Mouse (Mus musculus) lung, postnatal 0 days (tissue): ENCODE measurements around the gene Mfap2. TPM values are rescaled to one million over a fixed set of nuclear protein-coding genes. Genes with fewer than 3 reads are reported as not detected.

Source experiments
- ATAC-seq: fragments of 200-750 bp; cut with Nextera tagmentation; 2 replicates; pipeline ENCODE4 v1.8.0; 2017; ENCODE audit warnings: moderate library complexity
- DNase-seq: peaks from one replicate; pipeline ENCODE4 v3.0.0-alpha.2; 2016; ENCODE audit warnings: low spot score
- H3K27ac ChIP-seq: fragments of 300-500 bp; sonication (generic); 2 replicates; pipeline ENCODE4 v1.5.1; 2014; ENCODE audit warnings: antibody characterized with exemption, mild to moderate bottlenecking, low read length, mixed read lengths
- H3K27me3 ChIP-seq: fragments of 300-500 bp; sonication (generic); replicated peaks from 2 replicates; pipeline ENCODE4 v1.6.1; 2014; ENCODE audit warnings: low read length, mixed read lengths; ENCODE audit not compliant: insufficient read depth
- H3K36me3 ChIP-seq: fragments of 300-500 bp; sonication (generic); 2 replicates; pipeline ENCODE4 v1.6.1; 2014; ENCODE audit warnings: low read length, mixed read lengths; ENCODE audit not compliant: insufficient read depth
- H3K4me1 ChIP-seq: fragments of 300-500 bp; sonication (generic); 2 replicates; pipeline ENCODE4 v1.6.1; 2014; ENCODE audit warnings: antibody characterized with exemption, low read depth, low read length, mixed read lengths; ENCODE audit not compliant: insufficient read depth
- H3K4me2 ChIP-seq: fragments of 300-500 bp; sonication (generic); replicated peaks from 2 replicates; pipeline ENCODE4 v1.6.1; 2014; ENCODE audit warnings: low read depth, mild to moderate bottlenecking, low read length, moderate library complexity, mixed read lengths
- H3K4me3 ChIP-seq: fragments of 300-500 bp; sonication (generic); 2 replicates; pipeline ENCODE4 v1.5.1; 2014; ENCODE audit warnings: low read depth, low read length
- H3K9ac ChIP-seq: fragments of 300-500 bp; sonication (generic); replicated peaks from 2 replicates; pipeline ENCODE4 v1.6.1; 2014; ENCODE audit warnings: low read depth, mild to moderate bottlenecking
- H3K9me3 ChIP-seq: fragments of 300-500 bp; sonication (generic); 2 replicates; pipeline ENCODE4 v1.6.1; 2016; ENCODE audit warnings: low read length, mixed read lengths
- CTCF ChIP-seq: IDR thresholded peaks from 2 replicates; pipeline ENCODE4 v1.5.1; 2016; ENCODE audit warnings: antibody characterized with exemption, mild to moderate bottlenecking
- EP300 ChIP-seq: IDR thresholded peaks from 2 replicates; pipeline ENCODE4 v1.6.1; 2016; ENCODE audit warnings: antibody characterized with exemption, mild to moderate bottlenecking, control low read depth
- WGBS: fragments of 180-500 bp; shearing (Covaris S2); extraction: QIAGEN DNeasy Blood & Tissue Kit; methylation state at CpG from one replicate; pipeline ENCODE4 v1.1.7; 2014; 5-methylcytosine and 5-hydroxymethylcytosine counted together
- polyA plus RNA-seq: library from polyadenylated mRNA; unstranded; fragments of >200 nt; fragmentation: Nextera tagmentation; extraction: Ambion mirVana; gene quantifications from 2 replicates; pipeline ENCODE4 v1.2.1, GENCODE M21; 2015

Gene Mfap2
- polyA plus RNA-seq, 1 experiment from 2014 or later = 422 TPM

GRCm38 (mm10) chr4:141016311-141016710 is 6.1 kb downstream of the Mfap2 start:
- Histone ChIP-seq H3K4me1 (peaks cover 10% of the 10 kb centered on the region), H3K27me3 (no peaks in the 10 kb centered on the region), H3K4me3 (no peak overlapping the region), H3K4me2 (no peak overlapping the region), H3K36me3 (0 out of 2 replicates have a peak, but pooled peaks cover 4% of the 10 kb centered on the region), H3K9me3 (no peaks in the 10 kb centered on the region), H3K9ac (no peak overlapping the region), H3K27ac (no peak overlapping the region)
- DNase-seq (no peak), ATAC-seq (no peak)
- TF ChIP-seq CTCF = no peak
- TF ChIP-seq EP300 = no peak
- 68% methylated on average over 9 of the region's 9 CpGs for whole genome bisulfite sequencing

- no peak for TF ChIP-seq CTCF
- no peak for TF ChIP-seq EP300
- Histone ChIP-seq H3K4me2 (no peak overlapping the region), H3K9ac (no peak overlapping the region), H3K27me3 (no peaks in the 10 kb centered on the region), H3K27ac (no peak overlapping the region), H3K9me3 (no peaks in the 10 kb centered on the region), H3K36me3 (0 out of 2 replicates have a peak, but pooled peaks cover 4% of the 10 kb centered on the region), H3K4me1 (peaks cover 13% of the 10 kb centered on the region), H3K4me3 (no peak overlapping the region)
- no peak for ATAC-seq
- no peak for DNase-seq
- 83% methylated on average over 29 of the region's 29 CpGs for WGBS
These were observed 7.6 kb downstream of the Mfap2 start for GRCm38 (mm10) chr4:141017657-141018436.

GRCm38 (mm10) chr4:141020220-141020619 is 10.0 kb downstream of the Mfap2 start:
- ATAC-seq (no peak), DNase-seq (no peak)
- Histone ChIP-seq H3K27me3 (no peaks in the 10 kb centered on the region), H3K9ac (no peak overlapping the region), H3K4me1 (peaks cover 24% of the 10 kb centered on the region), H3K27ac (no peak overlapping the region), H3K36me3 (no peaks in the 10 kb centered on the region), H3K4me2 (no peak overlapping the region), H3K9me3 (no peaks in the 10 kb centered on the region), H3K4me3 (no peak overlapping the region)
- WGBS = 68% methylated on average over 17 of the region's 17 CpGs
- TF ChIP-seq CTCF (no peak), EP300 (no peak)

GRCm38 (mm10) chr4:141020811-141021613 is 10.8 kb downstream of the Mfap2 start:
- no peak overlapping the region for H3K9ac ChIP-seq
- H3K4me3 ChIP-seq = no peak overlapping the region
- H3K4me1 ChIP-seq = peaks cover 24% of the 10 kb centered on the region
- TF ChIP-seq CTCF (no peak), EP300 (no peak)
- DNase-seq (peak; percentile 73), ATAC-seq (peak; percentile 71)
- no peaks in the 10 kb centered on the region for H3K36me3 ChIP-seq
- H3K27me3 ChIP-seq = no peaks in the 10 kb centered on the region
- H3K27ac ChIP-seq = peak overlapping the region; percentile 64
- no peak overlapping the region for H3K4me2 ChIP-seq
- 20% methylated on average over 13 of the region's 14 CpGs for WGBS
- no peaks in the 10 kb centered on the region for H3K9me3 ChIP-seq

- no peak overlapping the region for H3K4me3 ChIP-seq
- ATAC-seq (no peak; the same call in 1 of the 2 replicates), DNase-seq (no peak)
- H3K27ac ChIP-seq = peak overlapping the region; percentile 64
- 0 out of 2 replicates have a peak, but pooled peaks cover under 1% of the 10 kb centered on the region for H3K36me3 ChIP-seq
- H3K4me1 ChIP-seq = peaks cover 24% of the 10 kb centered on the region
- H3K27me3 ChIP-seq = no peaks in the 10 kb centered on the region
- H3K9ac ChIP-seq = no peak overlapping the region
- TF ChIP-seq EP300 (no peak), CTCF (0 out of 2 replicates have a peak, but pooled peaks have one; percentile 5)
- no peaks in the 10 kb centered on the region for H3K9me3 ChIP-seq
- no peak overlapping the region for H3K4me2 ChIP-seq
- WGBS = 51% methylated on average over 11 of the region's 11 CpGs
These were observed 11.4 kb downstream of the Mfap2 start for GRCm38 (mm10) chr4:141021614-141021929.

GRCm38 (mm10) chr4:141024052-141024451 is 13.8 kb downstream of the Mfap2 start:
- H3K4me2 ChIP-seq = no peak overlapping the region
- H3K27me3 ChIP-seq = no peaks in the 10 kb centered on the region
- peak; percentile 71 for ATAC-seq
- DNase-seq = peak; percentile 84
- WGBS = 25% methylated on average over 9 of the region's 9 CpGs
- 0 out of 2 replicates have a peak, but pooled peaks cover 3% of the 10 kb centered on the region for H3K36me3 ChIP-seq
- H3K4me1 ChIP-seq = peaks cover 24% of the 10 kb centered on the region
- H3K27ac ChIP-seq = peak overlapping the region; percentile 76
- H3K4me3 ChIP-seq = no peak overlapping the region
- no peaks in the 10 kb centered on the region for H3K9me3 ChIP-seq
- no peak for TF ChIP-seq CTCF
- peak; percentile 65; the same call in 1 of the 2 replicates for TF ChIP-seq EP300
- no peak overlapping the region for H3K9ac ChIP-seq
